Mouse (Mus musculus) thymus, adult 2 months (tissue): ENCODE results near the gene Lrch1.

Experiments used
- CTCF ChIP-seq: fragments of 200-500 bp; IDR thresholded peaks from 2 replicates; pipeline ENCODE4 v1.5.1; 2012; ENCODE audit warnings: mild to moderate bottlenecking, control low read depth, low read length, moderate library complexity, borderline replicate concordance; ENCODE audit not compliant: control insufficient read depth, poor library complexity, insufficient read depth; ENCODE audit errors: extremely low read depth
- POLR2A ChIP-seq: fragments of 200-500 bp; IDR thresholded peaks from 2 replicates; pipeline ENCODE4 v1.6.1; 2012; ENCODE audit warnings: mild to moderate bottlenecking, low read length, control low read depth, moderate library complexity; ENCODE audit not compliant: control insufficient read depth, poor library complexity, insufficient read depth; ENCODE audit errors: extremely low read depth

- TF ChIP-seq POLR2A: no peak
- TF ChIP-seq CTCF: no peak
Observed at GRCm38 (mm10) chr14:74909021-74909420, 38.7 kb downstream of the Lrch1 start.
